Mouse (Mus musculus): ENCODE results near the gene Tceanc2. TPM values are rescaled to one million over a fixed set of nuclear protein-coding genes. Genes with fewer than 3 reads are reported as not detected.
"Not testable (repeated sequence)": the region's sequence is repeated elsewhere in the genome, so short reads cannot be mapped to it uniquely, and the experiment has no call there.

The Tceanc2 gene
- polyA plus RNA-seq, 1 experiment = 33.5 TPM

DNA sequence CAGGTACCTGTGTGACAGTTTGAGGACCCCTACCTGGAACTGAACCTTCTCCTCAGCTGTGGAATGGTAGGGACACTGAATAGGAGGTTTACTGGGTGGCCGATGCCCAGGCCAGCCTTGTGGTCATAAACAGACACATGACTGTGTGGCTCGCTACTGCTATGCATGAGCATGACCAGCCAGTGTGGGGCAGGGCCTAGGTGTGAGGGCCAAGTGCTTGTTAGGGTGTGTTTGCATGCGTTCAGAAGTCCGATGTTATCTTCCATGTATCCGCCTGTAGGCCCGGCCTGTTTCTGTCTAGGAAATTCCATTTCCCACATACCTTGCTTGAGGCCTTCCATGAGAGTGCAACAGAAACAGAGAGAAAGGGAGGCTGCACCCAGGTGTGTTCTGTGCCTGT lies 58.2 kb downstream of the Tceanc2 start:
- no peak overlapping the region for H3K27ac ChIP-seq (ENCODE audit: control insufficient read depth, insufficient read depth, low read depth, low read length, poor library complexity)
- no peaks in the 10 kb centered on the region for H3K4me1 ChIP-seq (ENCODE audit: control insufficient read depth, insufficient read depth, low read length)
- H3K4me3 ChIP-seq (replicated peaks; ENCODE audit: control insufficient read depth, low read depth, low read length) = no peak overlapping the region
- TF ChIP-seq CTCF (IDR thresholded peaks at IDR 0.05; ENCODE audit: control insufficient read depth, insufficient read depth, low read length) (no peak), POLR2A (IDR thresholded peaks at IDR 0.05; ENCODE audit: borderline replicate concordance, control insufficient read depth, low read depth, low read length) (no peak)
- WGBS = 82% methylated on average over 6 of the region's 6 CpGs

DNA sequence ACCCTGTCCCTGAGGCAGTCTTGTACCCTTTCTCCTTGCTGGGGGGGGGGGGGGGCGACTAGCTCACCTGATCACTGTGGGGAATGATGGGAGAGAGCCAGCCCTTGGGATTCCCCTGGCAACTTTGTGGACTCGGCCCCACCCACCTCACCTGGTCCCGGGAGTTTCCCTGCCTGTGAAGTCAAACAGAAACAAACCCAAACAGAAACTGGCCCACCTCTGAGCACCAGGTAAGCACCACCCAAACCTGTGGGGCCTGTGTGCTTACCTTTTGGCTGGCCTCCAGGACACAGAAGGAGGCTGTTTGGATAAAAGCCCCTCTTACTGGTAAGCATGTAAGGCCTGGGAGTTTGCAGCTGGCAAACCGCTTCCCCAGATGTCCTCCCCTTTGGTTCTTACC lies 59.9 kb downstream of the Tceanc2 start:
- no peak overlapping the region for H3K4me3 ChIP-seq (replicated peaks; ENCODE audit: control insufficient read depth, low read depth, low read length)
- 79% methylated on average over 4 of the region's 4 CpGs for WGBS
- TF ChIP-seq CTCF (IDR thresholded peaks at IDR 0.05; ENCODE audit: control insufficient read depth, insufficient read depth, low read length) = no peak
- no peak for TF ChIP-seq POLR2A (IDR thresholded peaks at IDR 0.05; ENCODE audit: borderline replicate concordance, control insufficient read depth, low read depth, low read length)
- no peaks in the 10 kb centered on the region for H3K4me1 ChIP-seq (ENCODE audit: control insufficient read depth, insufficient read depth, low read length)
- no peak overlapping the region for H3K27ac ChIP-seq (ENCODE audit: control insufficient read depth, insufficient read depth, low read depth, low read length, poor library complexity)

DNA sequence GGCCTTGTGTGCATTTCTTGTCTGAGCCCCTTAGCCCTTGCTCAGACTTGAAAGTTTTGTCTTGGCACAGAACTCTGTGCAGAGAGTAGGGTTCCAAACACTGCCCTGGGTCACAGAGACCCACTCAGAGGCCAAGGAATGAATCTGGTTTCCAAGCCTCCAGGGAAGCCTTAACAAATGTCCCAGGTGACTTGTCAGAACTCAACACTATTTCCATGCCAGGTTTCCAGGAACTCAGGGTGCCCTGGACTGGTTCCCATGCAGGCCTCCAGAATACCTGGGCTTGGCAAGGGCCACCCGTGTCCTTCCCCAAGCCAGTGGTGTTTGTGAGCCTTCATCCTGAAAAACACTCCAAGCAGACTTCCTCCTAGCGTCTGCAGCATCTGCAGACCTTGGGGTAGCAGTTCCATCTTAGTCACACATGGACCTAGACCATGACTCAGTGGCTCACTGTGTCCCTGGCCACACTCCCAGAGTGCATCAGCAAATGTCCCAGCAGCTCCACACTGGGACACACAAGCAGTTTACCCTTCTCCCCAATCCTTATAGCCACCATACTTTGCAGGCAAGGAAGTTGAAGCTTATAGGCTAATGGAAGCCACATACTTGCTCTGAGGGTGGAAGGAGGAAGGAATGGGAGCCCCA lies 61.1 kb downstream of the Tceanc2 start:
- WGBS = 61% methylated on average over 2 of the region's 2 CpGs
- H3K4me3 ChIP-seq (replicated peaks; ENCODE audit: control insufficient read depth, low read depth, low read length) = no peak overlapping the region

DNA sequence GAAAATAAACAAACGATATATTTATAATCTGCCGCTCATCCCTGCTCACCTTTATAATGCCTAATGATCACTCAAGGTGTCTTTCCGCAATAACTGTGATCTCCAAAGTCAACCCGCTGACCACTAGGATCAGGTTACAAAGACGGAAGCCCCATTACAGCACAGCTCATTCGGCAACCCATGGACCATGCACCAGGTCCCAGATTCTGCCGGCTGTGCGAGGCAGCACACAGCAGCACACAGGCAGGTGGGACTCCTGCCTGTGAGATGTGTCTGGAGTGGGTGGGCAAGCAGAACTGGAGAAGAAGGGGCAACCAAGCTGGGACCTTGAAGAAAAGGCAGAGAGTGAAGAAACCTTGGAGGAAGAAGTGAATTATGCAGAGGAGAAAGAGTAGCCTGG lies 64.6 kb downstream of the Tceanc2 start:
- TF ChIP-seq CTCF (IDR thresholded peaks at IDR 0.05; ENCODE audit: control insufficient read depth, insufficient read depth, low read length) (no peak), POLR2A (IDR thresholded peaks at IDR 0.05; ENCODE audit: borderline replicate concordance, control insufficient read depth, low read depth, low read length) (no peak)
- Histone ChIP-seq H3K27ac (ENCODE audit: control insufficient read depth, insufficient read depth, low read depth, low read length, poor library complexity) (no peak overlapping the region), H3K4me1 (ENCODE audit: control insufficient read depth, insufficient read depth, low read length) (no peaks in the 10 kb centered on the region), H3K4me3 (replicated peaks; ENCODE audit: control insufficient read depth, low read depth, low read length) (no peak overlapping the region)
- 85% methylated on average over 8 of the region's 8 CpGs for WGBS

More for the DNA sequence above, 61.1 kb downstream of the Tceanc2 start:
- no peak for TF ChIP-seq POLR2A (IDR thresholded peaks at IDR 0.05; ENCODE audit: borderline replicate concordance, control insufficient read depth, low read depth, low read length)
- TF ChIP-seq CTCF (IDR thresholded peaks at IDR 0.05; ENCODE audit: control insufficient read depth, insufficient read depth, low read length) = no peak
- no peaks in the 10 kb centered on the region for H3K4me1 ChIP-seq (ENCODE audit: control insufficient read depth, insufficient read depth, low read length)
- H3K27ac ChIP-seq (ENCODE audit: control insufficient read depth, insufficient read depth, low read depth, low read length, poor library complexity) = no peak overlapping the region

DNA sequence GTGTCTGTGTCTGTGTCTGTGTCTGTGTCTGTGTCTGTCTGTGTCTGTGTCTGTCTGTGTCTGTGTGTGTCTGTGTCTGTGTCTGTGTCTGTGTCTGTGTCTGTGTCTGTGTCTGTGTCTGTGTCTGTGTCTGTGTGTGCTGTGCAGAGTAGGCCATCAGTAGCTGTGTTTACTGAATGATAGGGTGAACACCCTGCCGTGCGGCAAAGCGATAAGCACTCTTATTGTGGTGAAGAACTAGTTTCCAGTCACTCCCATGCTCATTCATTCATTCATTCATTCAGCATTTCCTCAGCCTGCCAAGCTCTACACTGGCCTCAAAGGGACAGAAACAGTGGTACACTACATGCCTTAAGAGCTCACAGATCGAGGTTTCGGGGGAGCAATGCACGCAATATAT lies 69.7 kb downstream of the Tceanc2 start:
- not testable (repeated sequence) for H3K4me1 ChIP-seq (ENCODE audit: control insufficient read depth, insufficient read depth, low read length); H3K4me3 ChIP-seq (replicated peaks; ENCODE audit: control insufficient read depth, low read depth, low read length); H3K27ac ChIP-seq (ENCODE audit: control insufficient read depth, insufficient read depth, low read depth, low read length, poor library complexity)
- WGBS = 85% methylated on average over 6 of the region's 6 CpGs

DNA sequence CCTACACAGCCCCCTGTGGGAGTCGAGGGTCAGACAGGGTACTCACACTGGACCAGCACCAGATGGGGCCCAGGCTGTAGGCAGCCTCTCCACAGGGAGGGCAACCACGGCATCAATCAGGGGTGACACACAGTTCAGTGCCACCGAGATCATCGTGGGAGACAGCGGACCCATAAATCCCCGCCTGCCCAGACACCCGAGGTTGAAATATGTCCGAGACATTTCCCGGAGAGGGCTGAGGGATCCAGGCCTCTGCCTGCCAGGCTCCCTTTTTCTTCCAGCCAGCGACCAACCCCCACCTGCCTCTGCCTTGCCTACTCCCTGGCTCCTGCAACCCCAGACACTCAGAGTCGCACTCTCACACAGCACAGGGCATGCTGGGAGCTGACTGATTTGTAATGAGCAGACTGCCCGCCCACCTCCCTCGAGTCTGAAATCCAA lies 70.6 kb downstream of the Tceanc2 start:
- H3K4me1 ChIP-seq (ENCODE audit: control insufficient read depth, insufficient read depth, low read length) = no peaks in the 10 kb centered on the region; the same call in 1 of the 2 replicates
- TF ChIP-seq CTCF (IDR thresholded peaks at IDR 0.05; ENCODE audit: control insufficient read depth, insufficient read depth, low read length) (no peak), POLR2A (IDR thresholded peaks at IDR 0.05; ENCODE audit: borderline replicate concordance, control insufficient read depth, low read depth, low read length) (no peak)
- 68% methylated on average over 13 of the region's 13 CpGs for WGBS
- H3K27ac ChIP-seq (ENCODE audit: control insufficient read depth, insufficient read depth, low read depth, low read length, poor library complexity) = no peak overlapping the region
- no peak overlapping the region for H3K4me3 ChIP-seq (replicated peaks; ENCODE audit: control insufficient read depth, low read depth, low read length)

DNA sequence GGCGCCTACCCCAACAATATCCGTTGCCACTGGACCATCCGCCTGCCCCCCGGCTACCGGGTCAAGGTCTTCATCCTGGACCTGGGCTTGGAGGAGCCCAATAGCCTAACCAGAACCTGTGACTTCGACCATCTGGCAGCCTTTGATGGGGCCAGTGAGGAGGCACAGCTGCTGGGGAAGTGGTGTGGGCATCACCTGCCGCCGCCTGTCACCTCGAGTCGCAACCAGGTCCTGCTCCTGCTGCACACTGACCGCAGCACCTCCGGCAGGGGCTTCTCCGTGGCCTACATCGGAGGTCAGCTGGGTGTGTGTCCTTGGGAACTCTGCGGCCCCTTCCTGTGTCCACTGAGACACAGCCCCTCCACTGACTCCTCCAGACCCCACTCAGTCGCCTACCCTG lies 72.1 kb downstream of the Tceanc2 start:
- Histone ChIP-seq H3K4me1 (ENCODE audit: control insufficient read depth, insufficient read depth, low read length) (no peaks in the 10 kb centered on the region; the same call in 1 of the 2 replicates), H3K4me3 (replicated peaks; ENCODE audit: control insufficient read depth, low read depth, low read length) (no peak overlapping the region), H3K27ac (ENCODE audit: control insufficient read depth, insufficient read depth, low read depth, low read length, poor library complexity) (no peak overlapping the region)
- 87% methylated on average over 16 of the region's 16 CpGs for WGBS
- no peak for TF ChIP-seq CTCF (IDR thresholded peaks at IDR 0.05; ENCODE audit: control insufficient read depth, insufficient read depth, low read length)
- TF ChIP-seq POLR2A (IDR thresholded peaks at IDR 0.05; ENCODE audit: borderline replicate concordance, control insufficient read depth, low read depth, low read length) = no peak

DNA sequence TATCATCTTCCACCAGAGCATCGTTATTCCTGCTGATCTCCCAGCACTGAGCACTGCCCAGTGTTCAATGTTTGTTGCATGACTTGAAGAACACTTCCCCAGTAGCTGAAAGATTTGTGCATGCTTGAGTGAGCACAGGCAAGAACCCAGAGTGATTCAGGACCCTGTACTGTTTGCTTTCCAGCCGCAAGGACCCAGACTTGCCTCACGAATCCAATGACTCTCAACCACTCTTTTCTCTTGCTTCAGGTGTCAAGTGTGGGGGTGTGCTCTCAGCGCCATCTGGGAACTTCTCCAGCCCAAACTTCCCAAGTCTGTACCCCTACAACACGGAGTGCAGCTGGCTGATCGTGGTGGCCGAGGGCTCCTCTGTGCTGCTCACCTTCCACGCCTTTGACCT lies 76.7 kb downstream of the Tceanc2 start:
- Histone ChIP-seq H3K4me1 (ENCODE audit: control insufficient read depth, insufficient read depth, low read length) (no peaks in the 10 kb centered on the region), H3K27ac (ENCODE audit: control insufficient read depth, insufficient read depth, low read depth, low read length, poor library complexity) (no peak overlapping the region), H3K4me3 (replicated peaks; ENCODE audit: control insufficient read depth, low read depth, low read length) (no peak overlapping the region)
- 86% methylated on average over 8 of the region's 8 CpGs for WGBS
- TF ChIP-seq POLR2A (IDR thresholded peaks at IDR 0.05; ENCODE audit: borderline replicate concordance, control insufficient read depth, low read depth, low read length) (no peak), CTCF (IDR thresholded peaks at IDR 0.05; ENCODE audit: control insufficient read depth, insufficient read depth, low read length) (no peak)

All from bone marrow, adult 2 months (tissue).